Mouse (Mus musculus) lung, embryonic 15.5 days (tissue): Measurements from ENCODE around the gene Tbx1. TPM values are rescaled to one million over a fixed set of nuclear protein-coding genes. Genes with fewer than 3 reads are reported as not detected.

Experiments used
- ATAC-seq: fragments of 200-750 bp; cut with Nextera tagmentation; 2 replicates; pipeline ENCODE4 v1.8.0; 2017; ENCODE audit warnings: moderate number of reproducible peaks, borderline replicate concordance; ENCODE audit not compliant: low FRiP score, low TSS enrichment; ENCODE audit errors: extremely low read depth
- H3K27ac ChIP-seq: fragments of 300-500 bp; sonication (generic); 2 replicates; pipeline ENCODE4 v1.5.1; 2015; ENCODE audit warnings: moderate library complexity, mild to moderate bottlenecking, inconsistent platforms
- H3K27me3 ChIP-seq: fragments of 300-500 bp; sonication (generic); 2 replicates; pipeline ENCODE4 v1.6.1; 2015; ENCODE audit warnings: inconsistent platforms
- H3K36me3 ChIP-seq: fragments of 300-500 bp; sonication (generic); 2 replicates; pipeline ENCODE4 v1.6.1; 2015; ENCODE audit warnings: inconsistent platforms
- H3K4me1 ChIP-seq: fragments of 300-500 bp; sonication (generic); 2 replicates; pipeline ENCODE4 v1.6.1; 2015; ENCODE audit warnings: inconsistent platforms
- H3K4me2 ChIP-seq: fragments of 300-500 bp; sonication (generic); 2 replicates; pipeline ENCODE4 v1.6.1; 2015; ENCODE audit warnings: inconsistent platforms, mild to moderate bottlenecking, moderate library complexity
- H3K4me3 ChIP-seq: fragments of 300-500 bp; sonication (generic); 2 replicates; pipeline ENCODE4 v1.5.1; 2015; ENCODE audit warnings: mild to moderate bottlenecking, inconsistent platforms
- H3K9ac ChIP-seq: fragments of 300-500 bp; sonication (generic); 2 replicates; pipeline ENCODE4 v1.6.1; 2015; ENCODE audit warnings: inconsistent platforms
- H3K9me3 ChIP-seq: fragments of 300-500 bp; sonication (generic); 2 replicates; pipeline ENCODE4 v1.6.1; 2016; ENCODE audit warnings: inconsistent platforms
- WGBS: fragments of 180-500 bp; shearing (Covaris S2); methylation state at CpG from one replicate; pipeline ENCODE4 v1.1.7; 2015; 5-methylcytosine and 5-hydroxymethylcytosine counted together
- polyA plus RNA-seq: library from polyadenylated mRNA; unstranded; fragments of >200 nt; fragmentation: Nextera tagmentation; extraction: Ambion mirVana; gene quantifications from 2 replicates; pipeline ENCODE4 v1.2.1, GENCODE M21; 2015

The Tbx1 gene
- polyA plus RNA-seq, 1 experiment from 2014 or later = 10.9 TPM

- ATAC-seq = no peak
- WGBS = 4% methylated on average over 83 of the region's 83 CpGs
- peak overlapping the region; percentile 88 for H3K4me2 ChIP-seq
- H3K27ac ChIP-seq = peak overlapping the region; percentile 58; the same call in 1 of the 2 replicates
- peaks cover 49% of the 10 kb centered on the region for H3K4me1 ChIP-seq
- H3K36me3 ChIP-seq = no peaks in the 10 kb centered on the region
- peaks cover 100% of the 10 kb centered on the region for H3K27me3 ChIP-seq
- H3K9ac ChIP-seq = peak overlapping the region; percentile 46
- peak overlapping the region; percentile 50 for H3K4me3 ChIP-seq
- no peaks in the 10 kb centered on the region for H3K9me3 ChIP-seq
These were observed 4.2 kb downstream of the Tbx1 start for GRCm38 (mm10) chr16:18586076-18586905.

GRCm38 (mm10) chr16:18585676-18586075, 4.8 kb downstream of the Tbx1 start:
- H3K27me3 ChIP-seq = peaks cover 100% of the 10 kb centered on the region
- peak overlapping the region; percentile 88 for H3K4me2 ChIP-seq
- no peak for ATAC-seq
- no peaks in the 10 kb centered on the region for H3K36me3 ChIP-seq
- H3K27ac ChIP-seq = 0 out of 2 replicates have a peak overlapping the region, but pooled peaks have one; percentile 21
- H3K4me1 ChIP-seq = peaks cover 48% of the 10 kb centered on the region
- peak overlapping the region; percentile 50 for H3K4me3 ChIP-seq
- WGBS = 29% methylated on average over 10 of the region's 10 CpGs
- H3K9me3 ChIP-seq = no peaks in the 10 kb centered on the region
- H3K9ac ChIP-seq = peak overlapping the region; percentile 46

GRCm38 (mm10) chr16:18584901-18585510, 5.5 kb downstream of the Tbx1 start:
- Histone ChIP-seq H3K9ac (peak overlapping the region; percentile 46), H3K4me3 (peak overlapping the region; percentile 50), H3K36me3 (no peaks in the 10 kb centered on the region), H3K9me3 (no peaks in the 10 kb centered on the region), H3K4me1 (peaks cover 42% of the 10 kb centered on the region), H3K4me2 (peak overlapping the region; percentile 88), H3K27me3 (peaks cover 100% of the 10 kb centered on the region), H3K27ac (peak overlapping the region; percentile 5; the same call in 1 of the 2 replicates)
- no peak for ATAC-seq
- WGBS = 44% methylated on average over 10 of the region's 10 CpGs

GRCm38 (mm10) chr16:18583673-18584357, 6.7 kb downstream of the Tbx1 start:
- Histone ChIP-seq H3K4me2 (peak overlapping the region; percentile 88), H3K27ac (no peak overlapping the region), H3K36me3 (no peaks in the 10 kb centered on the region), H3K9me3 (no peaks in the 10 kb centered on the region), H3K27me3 (peaks cover 97% of the 10 kb centered on the region), H3K9ac (0 out of 2 replicates have a peak overlapping the region, but pooled peaks have one; percentile 3), H3K4me3 (peak overlapping the region; percentile 50; the same call in 1 of the 2 replicates), H3K4me1 (peaks cover 40% of the 10 kb centered on the region)
- 46% methylated on average over 10 of the region's 10 CpGs for WGBS
- no peak for ATAC-seq

GRCm38 (mm10) chr16:18583169-18583568, 7.3 kb downstream of the Tbx1 start:
- Histone ChIP-seq H3K4me2 (0 out of 2 replicates have a peak overlapping the region, but pooled peaks have one; percentile 88), H3K9ac (no peak overlapping the region), H3K4me3 (no peak overlapping the region; the same call in 1 of the 2 replicates), H3K36me3 (no peaks in the 10 kb centered on the region), H3K27me3 (peaks cover 93% of the 10 kb centered on the region), H3K9me3 (no peaks in the 10 kb centered on the region), H3K4me1 (peaks cover 34% of the 10 kb centered on the region), H3K27ac (no peak overlapping the region)
- 49% methylated on average over 10 of the region's 10 CpGs for WGBS
- no peak for ATAC-seq

- H3K4me2 ChIP-seq = peak overlapping the region; percentile 53
- peak; percentile 16; the same call in 1 of the 2 replicates for ATAC-seq
- no peaks in the 10 kb centered on the region for H3K36me3 ChIP-seq
- no peak overlapping the region for H3K27ac ChIP-seq
- H3K4me3 ChIP-seq = peak overlapping the region; percentile 30
- WGBS = 5% methylated on average over 62 of the region's 67 CpGs
- no peaks in the 10 kb centered on the region for H3K9me3 ChIP-seq
- peaks cover 28% of the 10 kb centered on the region for H3K4me1 ChIP-seq
- peaks cover 89% of the 10 kb centered on the region for H3K27me3 ChIP-seq
- H3K9ac ChIP-seq = 0 out of 2 replicates have a peak overlapping the region, but pooled peaks have one; percentile 1
These were observed 7.9 kb downstream of the Tbx1 start for GRCm38 (mm10) chr16:18582426-18583148.

GRCm38 (mm10) chr16:18581623-18582205, 8.8 kb downstream of the Tbx1 start:
- Histone ChIP-seq H3K4me3 (peak overlapping the region; percentile 30), H3K27ac (no peak overlapping the region), H3K27me3 (peaks cover 80% of the 10 kb centered on the region), H3K9ac (0 out of 2 replicates have a peak overlapping the region, but pooled peaks have one; percentile 1), H3K9me3 (no peaks in the 10 kb centered on the region), H3K4me1 (peaks cover 26% of the 10 kb centered on the region), H3K4me2 (peak overlapping the region; percentile 53), H3K36me3 (no peaks in the 10 kb centered on the region)
- 3% methylated on average over 62 of the region's 66 CpGs for WGBS
- no peak for ATAC-seq

GRCm38 (mm10) chr16:18581050-18581622, 9.3 kb downstream of the Tbx1 start:
- H3K4me3 ChIP-seq = peak overlapping the region; percentile 30
- H3K9ac ChIP-seq = no peak overlapping the region
- peaks cover 21% of the 10 kb centered on the region for H3K4me1 ChIP-seq
- H3K36me3 ChIP-seq = no peaks in the 10 kb centered on the region
- H3K9me3 ChIP-seq = no peaks in the 10 kb centered on the region
- H3K27me3 ChIP-seq = peaks cover 75% of the 10 kb centered on the region
- no peak for ATAC-seq
- 9% methylated on average over 21 of the region's 21 CpGs for WGBS
- H3K4me2 ChIP-seq = peak overlapping the region; percentile 53
- H3K27ac ChIP-seq = no peak overlapping the region

- Histone ChIP-seq H3K4me3 (no peak overlapping the region), H3K36me3 (no peaks in the 10 kb centered on the region), H3K27me3 (peaks cover 67% of the 10 kb centered on the region), H3K4me2 (no peak overlapping the region), H3K9ac (no peak overlapping the region), H3K9me3 (no peaks in the 10 kb centered on the region), H3K27ac (no peak overlapping the region), H3K4me1 (peaks cover 21% of the 10 kb centered on the region)
- no peak for ATAC-seq
- 25% methylated on average over 2 of the region's 2 CpGs for whole genome bisulfite sequencing
These were observed 10.1 kb downstream of the Tbx1 start for GRCm38 (mm10) chr16:18580389-18580788.

- no peak overlapping the region for H3K4me2 ChIP-seq
- no peaks in the 10 kb centered on the region for H3K9me3 ChIP-seq
- no peak for ATAC-seq
- no peak overlapping the region for H3K27ac ChIP-seq
- WGBS = 28% methylated on average over 5 of the region's 5 CpGs
- peaks cover 40% of the 10 kb centered on the region for H3K27me3 ChIP-seq
- H3K9ac ChIP-seq = no peak overlapping the region
- H3K36me3 ChIP-seq = no peaks in the 10 kb centered on the region
- peaks cover 19% of the 10 kb centered on the region for H3K4me1 ChIP-seq
- H3K4me3 ChIP-seq = no peak overlapping the region
These were observed 12.8 kb downstream of the Tbx1 start for GRCm38 (mm10) chr16:18577599-18578160.
